Mouse (Mus musculus): ENCODE data around the gene Dab2ip.

Dab2ip gene

DNA sequence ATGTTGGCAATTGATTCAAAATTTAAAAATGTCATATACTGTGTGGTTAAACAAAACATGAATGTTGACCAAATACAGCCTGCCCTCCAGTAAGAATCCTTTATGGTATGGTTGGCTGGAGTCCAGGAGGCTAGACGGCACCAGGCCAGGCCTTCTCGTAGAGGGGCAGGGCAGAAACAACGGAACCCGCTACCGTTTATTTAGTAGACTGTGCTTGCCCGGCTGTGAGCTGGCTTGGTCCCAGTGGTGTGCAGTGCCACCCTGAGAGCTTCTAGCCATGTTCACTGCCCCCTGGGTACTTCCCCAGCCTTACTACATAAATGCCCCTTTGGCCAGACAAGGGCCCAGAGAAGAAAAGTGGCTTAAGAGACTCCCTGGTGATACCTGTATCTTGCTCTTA is 122.8 kb downstream of the Dab2ip start:
- no peak for DNase-seq (ENCODE audit: low spot score in 2 of 2)

DNA sequence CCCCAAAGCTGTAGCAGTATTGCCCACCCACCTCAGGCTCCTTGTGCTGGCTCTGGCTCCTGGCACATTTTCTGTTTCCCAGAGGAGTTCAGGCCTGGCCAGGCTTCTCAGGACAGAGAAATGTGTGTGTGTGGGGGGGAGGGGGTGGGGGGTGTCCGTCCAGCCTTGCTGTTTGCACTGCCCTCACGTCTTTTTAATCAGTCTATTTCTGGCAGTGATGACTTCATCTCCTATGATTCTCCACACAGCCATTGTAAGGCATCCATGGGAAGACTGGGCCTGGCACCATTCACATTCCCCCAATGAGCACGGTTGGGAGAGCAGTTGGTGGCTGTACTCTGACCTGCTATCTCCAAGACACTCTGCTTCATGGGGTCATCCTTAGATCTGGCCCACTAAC is 125.9 kb downstream of the Dab2ip start:
- no peak for DNase-seq (ENCODE audit: low spot score in 2 of 2)

DNA sequence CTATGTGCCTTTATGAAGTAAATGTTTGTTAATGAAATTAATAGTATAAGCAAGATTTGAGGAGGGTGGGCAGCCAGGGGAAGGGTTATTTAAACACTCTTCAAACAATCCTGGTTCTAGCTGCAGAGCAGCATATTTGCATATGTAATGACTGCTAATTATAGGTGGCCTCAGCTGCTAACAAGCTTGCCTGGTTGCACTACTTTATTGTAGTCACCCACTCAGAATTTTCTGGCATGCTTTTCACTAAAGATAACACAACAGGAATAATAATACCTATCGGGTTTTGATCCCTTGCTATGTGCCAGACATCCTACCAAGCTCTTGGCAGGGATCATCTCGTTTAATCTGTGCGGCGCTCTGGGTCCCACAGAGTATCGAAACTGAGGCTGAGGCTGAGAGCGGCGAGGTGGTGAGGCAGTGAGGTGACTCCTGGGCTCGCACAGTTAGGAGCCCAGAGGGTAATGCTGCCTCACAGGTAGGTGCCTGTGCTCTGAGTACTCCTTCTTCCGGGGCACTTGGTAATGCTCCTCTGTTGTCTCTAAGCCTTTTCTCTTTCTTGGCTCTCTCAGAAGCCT is 126.8 kb downstream of the Dab2ip start:
- no peak for DNase-seq (ENCODE audit: low spot score in 2 of 2)

DNA sequence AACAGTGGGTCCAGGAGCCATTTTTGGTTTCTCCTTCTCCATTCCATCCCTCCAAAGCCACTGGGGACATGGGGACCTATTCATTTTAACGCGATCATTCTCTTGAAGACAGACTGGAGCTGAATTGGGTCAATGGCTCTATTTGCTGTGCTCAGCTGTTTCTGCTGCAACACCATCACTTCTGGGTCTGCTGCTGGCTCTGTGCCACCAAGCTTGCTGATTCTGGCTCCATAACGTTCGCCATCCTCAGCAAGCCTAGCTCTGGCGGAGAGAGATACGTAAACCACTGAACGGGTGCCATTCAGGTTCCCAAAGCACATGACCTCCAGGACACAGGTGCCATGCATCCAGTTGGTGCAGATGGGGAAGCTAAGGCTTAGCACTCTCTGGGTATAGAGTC is 128.0 kb downstream of the Dab2ip start:
- DNase-seq (ENCODE audit: low spot score in 2 of 2) = no peak

DNA sequence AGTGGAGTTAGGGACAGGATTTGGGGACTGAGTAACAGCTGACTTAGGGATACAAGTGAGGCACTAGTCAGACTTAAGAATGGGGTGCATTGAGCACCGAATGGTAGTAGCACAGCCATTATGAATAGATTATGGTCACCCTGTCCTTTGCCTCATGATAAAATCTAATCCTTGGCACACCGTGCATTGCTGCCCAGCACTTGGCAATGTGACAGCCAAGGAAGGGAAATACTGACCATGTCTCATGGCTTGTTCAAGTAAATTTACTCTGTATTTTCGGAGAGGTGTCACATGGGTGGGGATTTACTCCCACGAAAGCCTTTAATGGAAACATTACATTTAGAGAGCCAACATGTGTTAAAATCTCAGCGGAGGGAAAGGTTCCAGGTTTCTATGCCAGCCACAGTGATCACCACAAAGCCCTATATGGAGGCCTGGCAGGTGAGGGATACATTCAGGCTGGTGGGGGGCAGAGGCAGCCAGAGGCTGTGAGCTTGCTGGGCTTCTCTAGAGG is 129.5 kb downstream of the Dab2ip start:
- no peak for DNase-seq (ENCODE audit: low spot score in 2 of 2)

DNA sequence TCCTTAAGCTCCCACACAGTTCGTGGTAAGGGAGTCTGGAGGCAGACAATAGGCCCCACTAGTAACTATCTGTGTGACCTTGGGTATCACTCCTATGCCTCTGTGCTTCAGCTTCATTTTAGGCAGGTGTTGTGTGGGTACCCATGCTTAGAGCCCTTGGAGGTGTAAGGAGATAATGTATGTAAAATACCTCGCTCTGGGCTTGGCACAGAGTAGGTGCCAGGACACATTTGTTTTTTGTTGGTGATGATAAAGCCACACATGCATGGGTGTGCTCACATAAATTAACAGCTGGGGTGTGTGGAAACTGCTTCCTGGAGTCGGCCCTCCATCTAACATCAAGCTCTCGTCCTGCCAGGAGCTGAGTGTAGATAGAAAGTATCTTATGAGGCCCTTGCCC is 130.1 kb downstream of the Dab2ip start:
- DNase-seq (ENCODE audit: low spot score in 2 of 2) = no peak

GRCm38 (mm10) chr2:35688581-35688980 is 130.5 kb downstream of the Dab2ip start:
- DNase-seq (ENCODE audit: low spot score in 2 of 2) = no peak

- DNase-seq (ENCODE audit: low spot score in 2 of 2) = no peak
Measured at GRCm38 (mm10) chr2:35689881-35690280, 131.8 kb downstream of the Dab2ip start.

- no peak for DNase-seq (ENCODE audit: low spot score in 2 of 2)
Measured at GRCm38 (mm10) chr2:35691257-35692049, 133.4 kb downstream of the Dab2ip start.

DNA sequence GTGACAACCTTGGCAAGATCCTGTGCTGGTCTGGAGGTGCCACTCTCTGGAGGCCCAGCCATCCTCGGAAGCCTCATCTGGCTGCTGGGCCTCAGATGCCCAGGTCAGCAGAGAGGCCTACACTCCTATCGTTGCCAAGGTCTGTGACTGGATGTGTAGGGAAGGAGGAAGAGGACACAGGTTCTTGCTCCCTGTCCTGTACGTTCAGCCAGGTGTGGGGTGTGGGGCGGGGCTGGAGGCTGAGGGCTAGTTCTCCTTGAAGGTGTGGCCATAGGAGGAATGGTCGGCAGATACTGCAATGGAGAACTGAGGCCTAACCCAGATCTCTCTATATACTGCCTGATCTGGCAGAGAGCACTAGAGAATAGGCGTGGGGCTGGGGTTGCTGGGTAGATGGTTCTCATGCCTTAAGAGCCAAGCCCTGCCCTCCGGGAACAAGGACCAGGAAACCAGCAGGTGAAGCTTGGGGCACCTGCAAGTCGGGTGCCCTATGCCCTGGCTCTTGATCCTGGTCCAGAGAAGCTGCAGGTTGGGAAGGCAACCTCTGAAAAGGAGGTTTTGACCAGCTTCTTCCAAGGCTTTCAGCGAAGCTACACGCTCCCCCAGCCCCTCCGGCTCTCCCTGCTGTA is 134.3 kb downstream of the Dab2ip start:
- no peak for DNase-seq (ENCODE audit: low spot score in 2 of 2)

DNA sequence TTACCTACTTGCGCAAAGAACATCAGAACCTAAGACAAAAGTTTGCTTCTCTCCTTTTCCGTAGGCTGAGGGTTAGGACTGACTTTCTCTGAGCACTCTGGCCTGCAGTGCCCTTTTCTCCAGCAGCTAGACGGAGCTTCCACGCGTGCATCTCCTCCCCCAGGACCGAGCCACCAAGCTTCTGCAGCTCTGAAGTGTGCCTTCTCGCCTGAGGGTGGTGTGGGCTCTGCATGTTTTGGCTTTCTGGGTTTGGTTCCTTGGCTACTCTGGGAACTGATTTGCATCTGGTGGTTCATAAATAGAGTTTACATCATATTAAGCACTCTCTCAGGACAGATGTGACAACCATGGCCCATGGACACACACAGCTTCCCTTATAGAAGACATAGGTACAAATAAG is 135.0 kb downstream of the Dab2ip start:
- no peak for DNase-seq (ENCODE audit: low spot score in 2 of 2)

DNA sequence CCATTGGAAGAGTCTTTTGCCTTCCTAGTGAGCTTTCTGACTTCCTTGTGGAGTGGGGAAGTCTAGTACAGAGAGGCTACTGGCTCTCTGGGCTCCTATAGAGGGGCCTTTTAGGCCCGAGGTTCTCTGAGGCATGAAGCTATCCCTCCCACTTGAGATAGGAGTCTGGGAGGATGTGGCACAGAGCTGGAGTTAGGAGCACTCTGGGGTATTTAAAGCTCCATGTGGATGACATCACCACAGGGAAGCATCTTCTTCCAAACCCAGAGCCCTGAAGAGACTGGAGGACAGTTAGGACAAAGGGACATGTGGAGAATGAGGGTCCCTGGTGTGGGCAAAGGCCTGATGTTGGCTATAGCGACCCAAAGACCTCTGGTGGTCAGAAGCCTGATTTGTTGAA is 136.0 kb downstream of the Dab2ip start:
- no peak for DNase-seq (ENCODE audit: low spot score in 2 of 2)

DNA sequence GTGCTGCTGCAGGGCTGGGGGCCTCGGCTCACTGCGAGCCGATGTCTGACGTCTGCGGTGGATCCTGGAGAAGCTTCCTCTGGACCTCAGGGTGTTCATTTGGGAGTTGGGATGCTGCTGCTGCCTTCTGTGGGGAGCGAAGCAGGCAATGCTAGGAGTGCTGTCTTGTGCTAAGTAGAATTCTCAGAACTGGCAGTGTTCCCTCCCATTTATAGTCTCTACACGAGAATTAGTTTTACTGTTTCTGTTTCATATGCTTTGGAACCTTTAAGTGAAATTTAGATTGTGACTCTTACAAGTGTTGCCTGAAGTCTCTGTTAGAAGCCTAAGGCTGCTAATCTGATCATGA is 138.1 kb downstream of the Dab2ip start:
- no peak for DNase-seq (ENCODE audit: low spot score in 2 of 2)

GRCm38 (mm10) chr2:35696542-35697391 is 138.7 kb downstream of the Dab2ip start:
- no peak for DNase-seq (ENCODE audit: low spot score in 2 of 2)

GRCm38 (mm10) chr2:35697768-35698167 is 139.7 kb downstream of the Dab2ip start:
- DNase-seq (ENCODE audit: low spot score in 2 of 2) = no peak

DNA sequence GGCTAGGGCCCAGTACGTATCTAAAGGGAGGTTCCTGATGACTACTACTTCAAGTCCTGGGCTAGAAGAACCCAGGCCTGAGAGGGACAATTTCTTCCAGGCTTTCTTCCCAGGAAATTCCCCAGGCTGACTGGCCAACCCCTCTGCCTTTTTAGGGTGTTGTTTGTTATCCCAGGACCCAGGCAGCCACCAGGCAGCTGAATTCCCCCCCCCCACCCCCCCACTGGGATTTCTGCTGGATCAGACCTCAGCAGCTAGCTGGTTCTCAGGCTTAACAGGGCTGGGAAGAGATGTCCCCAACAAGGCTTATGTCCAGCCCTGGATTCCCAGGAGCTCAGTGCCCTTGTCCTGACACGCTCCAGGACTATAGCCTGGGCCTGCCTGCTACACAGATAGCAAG is 142.9 kb downstream of the Dab2ip start:
- no peak for DNase-seq (ENCODE audit: low spot score in 2 of 2)

- DNase-seq (ENCODE audit: low spot score in 2 of 2) = no peak
Measured at GRCm38 (mm10) chr2:35702001-35702400, 143.9 kb downstream of the Dab2ip start.

GRCm38 (mm10) chr2:35702608-35703007 is 144.5 kb downstream of the Dab2ip start:
- no peak for DNase-seq (ENCODE audit: low spot score in 2 of 2)

GRCm38 (mm10) chr2:35703241-35703640 is 145.2 kb downstream of the Dab2ip start:
- DNase-seq (ENCODE audit: low spot score in 2 of 2) = no peak

- DNase-seq (ENCODE audit: low spot score in 2 of 2) = no peak
Measured at GRCm38 (mm10) chr2:35712611-35713010, 154.5 kb downstream of the Dab2ip start.

DNA sequence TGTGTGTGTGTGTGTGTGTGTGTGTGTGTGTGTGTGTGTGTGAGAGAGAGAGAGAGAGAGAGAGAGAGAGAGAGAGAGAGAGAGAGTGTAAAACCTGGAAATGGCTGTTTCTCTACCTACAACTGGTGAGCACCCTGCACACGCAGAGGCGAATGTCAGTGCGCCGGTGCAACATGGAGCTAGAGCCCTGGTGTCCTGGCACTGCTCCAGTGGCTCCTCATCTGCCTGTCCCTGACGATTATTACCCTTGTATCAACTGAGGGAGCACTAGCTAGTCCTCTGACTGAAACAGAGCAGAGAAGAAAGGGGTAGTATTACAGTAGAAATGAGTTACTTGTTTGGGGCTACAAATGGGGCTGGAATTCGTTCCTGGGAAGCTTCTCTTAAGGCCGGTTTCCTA is 155.4 kb downstream of the Dab2ip start:
- no peak for DNase-seq (ENCODE audit: low spot score in 2 of 2)

GRCm38 (mm10) chr2:35714742-35715167 is 156.7 kb downstream of the Dab2ip start:
- DNase-seq (ENCODE audit: low spot score in 2 of 2) = no peak
